Mouse (Mus musculus): Measurements from ENCODE around the gene Gm20403. TPM values are rescaled to one million over a fixed set of nuclear protein-coding genes. Genes with fewer than 3 reads are reported as not detected.
"Not testable (repeated sequence)": the region's sequence is repeated elsewhere in the genome, so short reads cannot be mapped to it uniquely, and the experiment has no call there.

Gm20403 gene
- polyA plus RNA-seq, 1 experiment from 2014 or later = not detected

DNA sequence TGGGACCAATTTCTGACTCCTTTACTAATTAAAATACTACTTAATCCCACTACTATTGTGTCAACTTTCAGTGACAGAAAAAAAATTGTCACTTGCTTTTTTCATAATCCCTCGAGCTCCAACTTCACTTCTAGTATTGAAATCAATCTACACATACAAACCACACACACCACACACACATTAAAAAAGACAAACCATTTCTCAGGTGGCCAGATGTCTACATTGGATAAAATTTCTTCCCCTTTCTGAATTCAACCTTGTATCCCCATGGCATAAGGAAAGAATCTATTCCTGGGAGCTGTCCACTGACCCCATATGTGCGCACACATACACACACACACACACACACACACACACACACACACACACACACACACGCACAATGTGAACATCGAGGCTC, 29.9 kb downstream of the Gm20403 start:
- ATAC-seq (ENCODE audit: insufficient read depth, low FRiP score, low read depth) = no peak
- H3K27ac ChIP-seq = no peak overlapping the region
- no peaks in the 10 kb centered on the region for H3K9me3 ChIP-seq
- H3K36me3 ChIP-seq = 0 out of 2 replicates have a peak, but pooled peaks cover 3% of the 10 kb centered on the region
- H3K4me1 ChIP-seq = no peaks in the 10 kb centered on the region
- H3K27me3 ChIP-seq (replicated peaks) = no peaks in the 10 kb centered on the region
- 90% methylated on average over 4 of the region's 4 CpGs for WGBS
- H3K4me3 ChIP-seq (replicated peaks) = no peak overlapping the region
- no peak overlapping the region for H3K9ac ChIP-seq
- H3K4me2 ChIP-seq = no peak overlapping the region

DNA sequence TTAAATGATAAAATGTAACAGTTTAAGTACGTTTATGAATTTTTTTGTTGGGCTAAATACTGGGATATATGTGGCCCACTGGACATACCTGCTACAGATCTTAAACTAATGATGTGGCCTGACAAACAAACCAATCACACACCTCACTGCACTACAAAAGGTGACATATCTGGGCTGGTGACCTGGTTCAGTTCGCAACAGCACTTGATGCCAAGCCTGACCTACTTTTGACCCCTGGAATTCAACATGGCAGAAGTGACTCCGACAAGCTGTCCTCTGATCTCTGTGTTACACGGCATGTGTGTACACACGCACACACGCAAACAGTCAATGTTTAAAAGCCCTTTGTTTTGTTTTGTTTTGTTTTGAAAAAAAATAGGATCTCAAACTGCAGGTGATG, 40.2 kb downstream of the Gm20403 start:
- WGBS = 75% methylated on average over 6 of the region's 6 CpGs
- H3K4me1 ChIP-seq = no peaks in the 10 kb centered on the region

DNA sequence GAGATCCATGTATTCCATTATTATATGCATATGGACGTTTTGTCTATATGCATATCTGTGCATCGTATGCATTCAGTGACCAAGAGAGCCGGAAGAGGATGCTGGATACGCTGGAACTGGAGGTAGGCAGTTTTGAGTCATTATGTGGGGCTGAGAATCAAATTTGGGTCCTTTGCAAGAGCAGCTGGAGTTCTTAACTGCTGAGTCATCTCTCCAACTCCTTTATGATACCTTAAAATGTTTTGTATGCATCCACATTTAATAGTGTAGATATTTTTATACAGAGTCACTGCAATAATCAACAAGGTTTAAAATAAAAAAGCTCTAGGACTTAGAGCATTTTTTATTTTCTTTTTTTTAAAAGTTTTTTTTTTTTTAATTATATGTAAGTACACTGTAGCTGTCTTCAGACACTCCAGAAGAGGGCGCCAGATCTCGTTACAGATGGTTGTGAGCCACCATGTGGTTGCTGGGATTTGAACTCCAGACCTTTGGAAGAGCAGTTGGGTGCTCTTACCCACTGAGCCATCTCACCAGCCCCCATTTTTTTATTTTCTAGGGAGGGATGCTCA, 43.7 kb downstream of the Gm20403 start:
- H3K27ac ChIP-seq; H3K36me3 ChIP-seq; H3K27me3 ChIP-seq (replicated peaks); H3K9me3 ChIP-seq; ATAC-seq (ENCODE audit: insufficient read depth, low FRiP score, low read depth); H3K4me1 ChIP-seq; H3K4me3 ChIP-seq (replicated peaks); H3K4me2 ChIP-seq; H3K9ac ChIP-seq: not testable (repeated sequence)
- 94% methylated on average over 6 of the region's 6 CpGs for WGBS

More for the DNA sequence above, 40.2 kb downstream of the Gm20403 start:
- ATAC-seq (ENCODE audit: insufficient read depth, low FRiP score, low read depth) = no peak
- Histone ChIP-seq H3K27me3 (replicated peaks) (no peaks in the 10 kb centered on the region), H3K4me2 (no peak overlapping the region), H3K9ac (no peak overlapping the region), H3K9me3 (no peaks in the 10 kb centered on the region), H3K36me3 (0 out of 2 replicates have a peak, but pooled peaks cover under 1% of the 10 kb centered on the region), H3K27ac (no peak overlapping the region), H3K4me3 (replicated peaks) (no peak overlapping the region)

DNA sequence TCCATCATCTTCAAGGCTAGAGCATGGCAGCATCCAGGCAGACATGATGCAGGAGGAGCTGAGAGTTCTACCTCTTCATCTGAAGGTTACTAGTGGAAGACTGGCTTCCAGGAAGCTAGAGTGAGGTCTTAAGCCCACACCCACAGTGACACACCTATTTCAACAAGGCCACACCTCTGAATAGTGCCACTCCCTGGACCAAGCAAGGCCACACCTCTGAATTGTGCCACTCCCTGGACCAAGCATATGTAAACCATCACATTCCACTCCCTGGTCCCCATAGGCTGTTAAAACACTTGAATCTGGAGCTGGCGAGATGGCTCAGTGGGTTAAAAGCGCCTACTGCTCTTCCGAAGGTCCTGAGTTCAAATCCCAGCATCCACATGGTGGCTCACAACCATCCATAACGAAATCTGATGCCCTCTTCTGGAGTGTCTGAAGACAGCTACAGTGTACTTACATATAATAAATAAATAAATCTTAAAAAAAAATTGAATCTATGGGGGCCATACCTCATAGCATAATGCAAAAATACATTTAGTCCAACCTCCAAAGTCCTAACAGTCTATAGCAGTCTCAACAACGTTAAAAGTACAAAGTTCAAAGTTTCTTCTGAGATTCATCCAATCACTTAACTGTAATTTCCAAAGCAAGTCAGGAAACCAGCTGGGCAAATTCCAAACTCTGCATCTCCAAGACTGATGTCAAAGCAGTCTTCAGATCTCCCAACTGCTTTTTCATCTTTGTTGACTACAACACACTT, 48.6 kb downstream of the Gm20403 start:
- H3K4me2 ChIP-seq; H3K9me3 ChIP-seq; ATAC-seq (ENCODE audit: insufficient read depth, low FRiP score, low read depth); H3K4me1 ChIP-seq; H3K9ac ChIP-seq; H3K36me3 ChIP-seq; H3K4me3 ChIP-seq (replicated peaks); H3K27ac ChIP-seq; H3K27me3 ChIP-seq (replicated peaks): not testable (repeated sequence)
- WGBS = 94% methylated on average over 5 of the region's 5 CpGs

Other genes with a start within 250 kb of the Gm20403 start
- gene Snx6, start 190.8 kb downstream of the Gm20403 start, polyA plus RNA-seq (2015; fragmentation: Nextera tagmentation; extraction: Ambion mirVana) = 177 and 180 TPM in 2 replicates
- 174 and 177 TPM in 2 replicates for gene Cfl2, start 123.7 kb downstream of the Gm20403 start, polyA plus RNA-seq (2015; fragmentation: Nextera tagmentation; extraction: Ambion mirVana)
- 21.5 and 23.4 TPM in 2 replicates for gene Baz1a, start 27.8 kb upstream of the Gm20403 start, polyA plus RNA-seq (2015; fragmentation: Nextera tagmentation; extraction: Ambion mirVana)
- 32.2 and 33.3 TPM in 2 replicates for gene 2700097O09Rik, start 93.6 kb upstream of the Gm20403 start, polyA plus RNA-seq (2015; fragmentation: Nextera tagmentation; extraction: Ambion mirVana)
- 168 and 186 TPM in 2 replicates for gene Srp54a, start 93.7 kb upstream of the Gm20403 start, polyA plus RNA-seq (2015; fragmentation: Nextera tagmentation; extraction: Ambion mirVana)
- gene Fam177a, start 137.9 kb upstream of the Gm20403 start, polyA plus RNA-seq (2015; fragmentation: Nextera tagmentation; extraction: Ambion mirVana) = 23.6 and 28.4 TPM in 2 replicates
- 62.7 and 69.3 TPM in 2 replicates for gene Srp54b, start 168.6 kb upstream of the Gm20403 start, polyA plus RNA-seq (2015; fragmentation: Nextera tagmentation; extraction: Ambion mirVana)
- 3.1 TPM in 1 of 2 replicates, not detected in the other for gene 1700047I17Rik2, start 213.1 kb upstream of the Gm20403 start, polyA plus RNA-seq (2015; fragmentation: Nextera tagmentation; extraction: Ambion mirVana)
- 73.1 and 83.6 TPM in 2 replicates for gene Srp54c, start 243.6 kb upstream of the Gm20403 start, polyA plus RNA-seq (2015; fragmentation: Nextera tagmentation; extraction: Ambion mirVana)